Mouse (Mus musculus): ENCODE data around the gene Rufy4.

DNA sequence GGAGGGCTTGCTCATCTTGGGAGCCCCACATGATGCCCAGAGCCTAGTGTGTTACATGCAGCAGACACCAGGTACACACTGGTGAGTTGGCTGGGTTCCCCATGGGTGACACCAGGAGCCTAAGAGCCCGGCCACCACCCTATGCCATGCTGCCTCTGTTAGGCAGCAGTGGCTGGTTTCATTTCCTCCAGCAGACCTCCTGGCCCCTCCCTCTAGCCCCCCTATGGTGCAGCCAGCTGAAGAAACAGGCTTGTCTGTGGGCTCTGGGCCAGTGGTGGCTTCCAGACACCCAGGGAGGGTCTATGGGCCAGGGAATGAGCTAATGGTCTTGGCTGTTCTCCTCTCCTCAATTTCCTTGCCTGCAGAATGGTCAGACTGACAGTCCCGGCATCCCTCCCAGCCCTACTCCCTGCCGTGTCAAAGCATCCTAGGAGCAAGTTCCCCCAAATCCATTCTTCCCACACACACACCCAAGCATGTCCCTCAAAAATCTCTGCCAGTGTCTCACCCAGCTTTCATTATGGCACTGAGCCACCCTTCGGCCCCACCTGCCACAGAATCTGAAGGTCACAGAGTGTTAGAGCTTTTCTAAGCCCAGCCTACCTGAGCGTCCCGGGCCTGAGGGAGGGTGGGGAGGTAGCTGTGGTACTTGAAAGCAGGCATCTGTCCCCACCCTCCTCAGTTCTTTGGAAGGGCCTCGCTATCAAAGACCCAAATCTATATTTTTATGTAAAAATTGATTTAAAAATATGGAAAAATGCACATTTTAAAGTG, 30.7 kb upstream of the Rufy4 start:
- no peak for TF ChIP-seq CTCF (IDR thresholded peaks at IDR 0.05)
- TF ChIP-seq EP300 (IDR thresholded peaks at IDR 0.05), result no peak
